Mouse (Mus musculus): ENCODE measurements around the gene Mpzl1. TPM values are rescaled to one million over a fixed set of nuclear protein-coding genes. Genes with fewer than 3 reads are reported as not detected.

Mpzl1 gene
- polyA plus RNA-seq, 1 experiment: 20.7 TPM

GRCm38 (mm10) chr1:165617166-165617891 lies 17.0 kb downstream of the Mpzl1 start:
- H3K4me3 ChIP-seq (replicated peaks; ENCODE audit: control insufficient read depth, low read depth, low read length): no peak overlapping the region
- WGBS: 53% methylated on average over 15 of the region's 15 CpGs
- no peak for TF ChIP-seq POLR2A (IDR thresholded peaks at IDR 0.05; ENCODE audit: borderline replicate concordance, control insufficient read depth, low read depth, low read length)
- no peak for TF ChIP-seq CTCF (IDR thresholded peaks at IDR 0.05; ENCODE audit: control insufficient read depth, insufficient read depth, low read length)
- H3K4me1 ChIP-seq (ENCODE audit: control insufficient read depth, insufficient read depth, low read length): peaks cover 2% of the 10 kb centered on the region
- H3K27ac ChIP-seq (ENCODE audit: control insufficient read depth, insufficient read depth, low read depth, low read length, poor library complexity): no peak overlapping the region

- Histone ChIP-seq H3K4me3 (replicated peaks; ENCODE audit: control insufficient read depth, low read depth, low read length) (no peak overlapping the region), H3K27ac (ENCODE audit: control insufficient read depth, insufficient read depth, low read depth, low read length, poor library complexity) (no peak overlapping the region), H3K4me1 (ENCODE audit: control insufficient read depth, insufficient read depth, low read length) (peaks cover 3% of the 10 kb centered on the region)
- WGBS: 66% methylated on average over 7 of the region's 7 CpGs
- TF ChIP-seq POLR2A (IDR thresholded peaks at IDR 0.05; ENCODE audit: borderline replicate concordance, control insufficient read depth, low read depth, low read length) (no peak), CTCF (IDR thresholded peaks at IDR 0.05; ENCODE audit: control insufficient read depth, insufficient read depth, low read length) (no peak)
Measured at GRCm38 (mm10) chr1:165616652-165617051, 17.7 kb downstream of the Mpzl1 start.

GRCm38 (mm10) chr1:165614793-165615192 lies 19.5 kb downstream of the Mpzl1 start:
- H3K4me1 ChIP-seq (ENCODE audit: control insufficient read depth, insufficient read depth, low read length): peaks cover 2% of the 10 kb centered on the region; the same call in 1 of the 2 replicates
- no peak for TF ChIP-seq CTCF (IDR thresholded peaks at IDR 0.05; ENCODE audit: control insufficient read depth, insufficient read depth, low read length)
- TF ChIP-seq POLR2A (IDR thresholded peaks at IDR 0.05; ENCODE audit: borderline replicate concordance, control insufficient read depth, low read depth, low read length): no peak
- H3K4me3 ChIP-seq (replicated peaks; ENCODE audit: control insufficient read depth, low read depth, low read length): no peak overlapping the region
- no peak overlapping the region for H3K27ac ChIP-seq (ENCODE audit: control insufficient read depth, insufficient read depth, low read depth, low read length, poor library complexity)
- WGBS: 74% methylated on average over 3 of the region's 3 CpGs

- 91% methylated on average over 4 of the region's 4 CpGs for WGBS
- no peak for TF ChIP-seq POLR2A (IDR thresholded peaks at IDR 0.05; ENCODE audit: borderline replicate concordance, control insufficient read depth, low read depth, low read length)
- no peak for TF ChIP-seq CTCF (IDR thresholded peaks at IDR 0.05; ENCODE audit: control insufficient read depth, insufficient read depth, low read length)
- peaks cover 2% of the 10 kb centered on the region; the same call in 1 of the 2 replicates for H3K4me1 ChIP-seq (ENCODE audit: control insufficient read depth, insufficient read depth, low read length)
- no peak overlapping the region for H3K27ac ChIP-seq (ENCODE audit: control insufficient read depth, insufficient read depth, low read depth, low read length, poor library complexity)
- no peak overlapping the region for H3K4me3 ChIP-seq (replicated peaks; ENCODE audit: control insufficient read depth, low read depth, low read length)
Measured at GRCm38 (mm10) chr1:165613926-165614325, 20.4 kb downstream of the Mpzl1 start.

GRCm38 (mm10) chr1:165612714-165613113 lies 21.6 kb downstream of the Mpzl1 start:
- no peak for TF ChIP-seq POLR2A (IDR thresholded peaks at IDR 0.05; ENCODE audit: borderline replicate concordance, control insufficient read depth, low read depth, low read length)
- WGBS: 6% methylated on average over 5 of the region's 5 CpGs
- peaks cover 1% of the 10 kb centered on the region; the same call in 1 of the 2 replicates for H3K4me1 ChIP-seq (ENCODE audit: control insufficient read depth, insufficient read depth, low read length)
- no peak overlapping the region; the same call in 1 of the 2 replicates for H3K27ac ChIP-seq (ENCODE audit: control insufficient read depth, insufficient read depth, low read depth, low read length, poor library complexity)
- no peak overlapping the region for H3K4me3 ChIP-seq (replicated peaks; ENCODE audit: control insufficient read depth, low read depth, low read length)

- Histone ChIP-seq H3K4me3 (replicated peaks; ENCODE audit: control insufficient read depth, low read depth, low read length) (no peak overlapping the region), H3K4me1 (ENCODE audit: control insufficient read depth, insufficient read depth, low read length) (peaks cover 1% of the 10 kb centered on the region; the same call in 1 of the 2 replicates), H3K27ac (ENCODE audit: control insufficient read depth, insufficient read depth, low read depth, low read length, poor library complexity) (no peak overlapping the region)
- TF ChIP-seq POLR2A (IDR thresholded peaks at IDR 0.05; ENCODE audit: borderline replicate concordance, control insufficient read depth, low read depth, low read length): no peak
- TF ChIP-seq CTCF (IDR thresholded peaks at IDR 0.05; ENCODE audit: control insufficient read depth, insufficient read depth, low read length): no peak
- WGBS: 46% methylated on average over 9 of the region's 9 CpGs
Measured at GRCm38 (mm10) chr1:165610321-165610999, 23.9 kb downstream of the Mpzl1 start.

- no peak for TF ChIP-seq CTCF (IDR thresholded peaks at IDR 0.05; ENCODE audit: control insufficient read depth, insufficient read depth, low read length)
- no peak for TF ChIP-seq POLR2A (IDR thresholded peaks at IDR 0.05; ENCODE audit: borderline replicate concordance, control insufficient read depth, low read depth, low read length)
- H3K27ac ChIP-seq (ENCODE audit: control insufficient read depth, insufficient read depth, low read depth, low read length, poor library complexity): no peak overlapping the region
- no peak overlapping the region for H3K4me3 ChIP-seq (replicated peaks; ENCODE audit: control insufficient read depth, low read depth, low read length)
- 56% methylated on average over 7 of the region's 7 CpGs for WGBS
- peaks cover 1% of the 10 kb centered on the region; the same call in 1 of the 2 replicates for H3K4me1 ChIP-seq (ENCODE audit: control insufficient read depth, insufficient read depth, low read length)
Measured at GRCm38 (mm10) chr1:165609495-165610320, 24.6 kb downstream of the Mpzl1 start.

GRCm38 (mm10) chr1:165608904-165609303 lies 25.4 kb downstream of the Mpzl1 start:
- 85% methylated on average over 4 of the region's 4 CpGs for WGBS
- Histone ChIP-seq H3K27ac (ENCODE audit: control insufficient read depth, insufficient read depth, low read depth, low read length, poor library complexity) (no peak overlapping the region), H3K4me1 (ENCODE audit: control insufficient read depth, insufficient read depth, low read length) (peaks cover 1% of the 10 kb centered on the region; the same call in 1 of the 2 replicates), H3K4me3 (replicated peaks; ENCODE audit: control insufficient read depth, low read depth, low read length) (no peak overlapping the region)
- no peak for TF ChIP-seq POLR2A (IDR thresholded peaks at IDR 0.05; ENCODE audit: borderline replicate concordance, control insufficient read depth, low read depth, low read length)
- no peak for TF ChIP-seq CTCF (IDR thresholded peaks at IDR 0.05; ENCODE audit: control insufficient read depth, insufficient read depth, low read length)
